Mouse (Mus musculus) lung, adult 2 months (tissue): Measurements from ENCODE around the gene Rdh16f2.
"Not testable (repeated sequence)": the region's sequence is repeated elsewhere in the genome, so short reads cannot be mapped to it uniquely, and the experiment has no call there.

ENCODE experiments used
- CTCF ChIP-seq: fragments of 200-500 bp; IDR thresholded peaks from 2 replicates; pipeline ENCODE4 v1.5.1; 2011; ENCODE audit warnings: mild to moderate bottlenecking, low read length, control low read depth; ENCODE audit not compliant: insufficient read depth
- POLR2A ChIP-seq: fragments of 200-500 bp; IDR thresholded peaks from 2 replicates; pipeline ENCODE4 v1.6.1; 2011; ENCODE audit warnings: low read depth, mild to moderate bottlenecking, control low read depth, low read length, borderline replicate concordance; ENCODE audit errors: extremely low read depth

GRCm38 (mm10) chr10:127917183-127917582 lies 50.9 kb downstream of the Rdh16f2 start:
- not testable (repeated sequence) for TF ChIP-seq CTCF, POLR2A
